Mouse (Mus musculus) kidney, embryonic 14.5 days (tissue): Measurements from ENCODE around the gene Btbd2. TPM values are rescaled to one million over a fixed set of nuclear protein-coding genes. Genes with fewer than 3 reads are reported as not detected.

ENCODE experiments used
- ATAC-seq: fragments of 200-750 bp; cut with Nextera tagmentation; 2 replicates; pipeline ENCODE4 v1.8.0; 2017; ENCODE audit warnings: moderate number of reproducible peaks, mild to moderate bottlenecking, moderate TSS enrichment, moderate library complexity; ENCODE audit not compliant: low FRiP score, low TSS enrichment
- H3K27ac ChIP-seq: fragments of 300-500 bp; sonication (generic); 2 replicates; pipeline ENCODE4 v1.5.1; 2014; ENCODE audit warnings: low read depth, mild to moderate bottlenecking, low read length, moderate library complexity, mixed read lengths
- H3K27me3 ChIP-seq: fragments of 300-500 bp; sonication (generic); 2 replicates; pipeline ENCODE4 v1.6.1; 2014; ENCODE audit warnings: mild to moderate bottlenecking, low read length; ENCODE audit not compliant: control insufficient read depth, insufficient read depth
- H3K36me3 ChIP-seq: fragments of 300-500 bp; sonication (generic); 2 replicates; pipeline ENCODE4 v1.6.1; 2014; ENCODE audit warnings: low read length, mixed read lengths; ENCODE audit not compliant: control insufficient read depth, insufficient read depth
- H3K4me1 ChIP-seq: fragments of 300-500 bp; sonication (generic); 2 replicates; pipeline ENCODE4 v1.6.1; 2014; ENCODE audit warnings: low read length, mixed read lengths; ENCODE audit not compliant: control insufficient read depth, insufficient read depth
- H3K4me2 ChIP-seq: fragments of 300-500 bp; sonication (generic); replicated peaks from 2 replicates; pipeline ENCODE4 v1.6.1; 2014; ENCODE audit warnings: low read depth, mild to moderate bottlenecking, low read length
- H3K4me3 ChIP-seq: fragments of 300-500 bp; sonication (generic); 2 replicates; pipeline ENCODE4 v1.5.1; 2014; ENCODE audit warnings: mild to moderate bottlenecking, low read length
- H3K9ac ChIP-seq: fragments of 300-500 bp; sonication (generic); 2 replicates; pipeline ENCODE4 v1.6.1; 2014; ENCODE audit warnings: low read depth, mild to moderate bottlenecking, low read length, moderate library complexity
- H3K9me3 ChIP-seq: fragments of 300-500 bp; sonication (generic); 2 replicates; pipeline ENCODE4 v1.6.1; 2016; ENCODE audit warnings: low read length; ENCODE audit not compliant: control insufficient read depth
- WGBS: fragments of 180-500 bp; shearing (Covaris S2); extraction: QIAGEN DNeasy Blood & Tissue Kit; methylation state at CpG from one replicate; pipeline ENCODE4 v1.1.7; 2014; 5-methylcytosine and 5-hydroxymethylcytosine counted together
- polyA plus RNA-seq: library from polyadenylated mRNA; unstranded; fragments of >200 nt; fragmentation: Nextera tagmentation; extraction: Ambion mirVana; gene quantifications from 2 replicates; pipeline ENCODE4 v1.2.1, GENCODE M21; 2014

Btbd2 gene
- polyA plus RNA-seq, 1 experiment from 2014 or later, result 80.2 TPM

GRCm38 (mm10) chr10:80674851-80675404 is 18.1 kb upstream of the Btbd2 start:
- Histone ChIP-seq H3K9ac (peak overlapping the region; percentile 98), H3K27ac (peak overlapping the region; percentile 67; the same call in 1 of the 2 replicates), H3K4me2 (peak overlapping the region; percentile 67), H3K4me3 (peak overlapping the region; percentile 99), H3K36me3 (peaks cover 39% of the 10 kb centered on the region), H3K4me1 (peaks cover 55% of the 10 kb centered on the region), H3K9me3 (no peaks in the 10 kb centered on the region), H3K27me3 (no peaks in the 10 kb centered on the region)
- ATAC-seq, result no peak
- 21% methylated on average over 6 of the region's 6 CpGs for WGBS

- Histone ChIP-seq H3K9me3 (no peaks in the 10 kb centered on the region), H3K27ac (no peak overlapping the region), H3K9ac (peak overlapping the region; percentile 98), H3K4me1 (peaks cover 48% of the 10 kb centered on the region), H3K4me2 (peak overlapping the region; percentile 67), H3K4me3 (peak overlapping the region; percentile 99), H3K36me3 (peaks cover 46% of the 10 kb centered on the region), H3K27me3 (no peaks in the 10 kb centered on the region)
- ATAC-seq, result no peak
- WGBS, result 58% methylated on average over 5 of the region's 5 CpGs
Observed at GRCm38 (mm10) chr10:80674161-80674711, 17.4 kb upstream of the Btbd2 start.

DNA sequence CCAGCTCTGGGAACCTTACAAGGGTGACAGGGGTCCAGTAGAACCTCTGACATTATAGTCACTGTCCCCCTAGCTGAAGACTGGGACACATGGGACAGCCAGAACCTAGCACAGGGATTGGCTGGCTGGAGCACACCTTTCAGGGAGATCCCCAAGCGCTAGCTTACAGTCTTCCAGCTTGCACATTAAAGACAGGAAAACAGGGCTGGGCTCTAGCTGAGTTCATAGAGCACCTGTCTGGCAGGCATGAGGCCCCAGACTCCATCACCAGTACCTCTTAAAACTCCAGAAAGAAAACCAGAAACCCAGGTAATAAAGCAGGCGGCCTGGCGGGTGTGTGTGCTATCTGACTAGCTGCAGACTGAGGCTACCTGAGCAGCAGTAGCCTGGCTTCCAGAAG is 16.8 kb upstream of the Btbd2 start:
- H3K4me2 ChIP-seq, result peak overlapping the region; percentile 67
- peaks cover 43% of the 10 kb centered on the region for H3K4me1 ChIP-seq
- no peak overlapping the region for H3K27ac ChIP-seq
- H3K4me3 ChIP-seq, result peak overlapping the region; percentile 99; the same call in 1 of the 2 replicates
- no peaks in the 10 kb centered on the region for H3K9me3 ChIP-seq
- ATAC-seq, result no peak
- peaks cover 52% of the 10 kb centered on the region for H3K36me3 ChIP-seq
- no peaks in the 10 kb centered on the region for H3K27me3 ChIP-seq
- peak overlapping the region; percentile 98; the same call in 1 of the 2 replicates for H3K9ac ChIP-seq
- WGBS, result 86% methylated on average over 3 of the region's 3 CpGs

DNA sequence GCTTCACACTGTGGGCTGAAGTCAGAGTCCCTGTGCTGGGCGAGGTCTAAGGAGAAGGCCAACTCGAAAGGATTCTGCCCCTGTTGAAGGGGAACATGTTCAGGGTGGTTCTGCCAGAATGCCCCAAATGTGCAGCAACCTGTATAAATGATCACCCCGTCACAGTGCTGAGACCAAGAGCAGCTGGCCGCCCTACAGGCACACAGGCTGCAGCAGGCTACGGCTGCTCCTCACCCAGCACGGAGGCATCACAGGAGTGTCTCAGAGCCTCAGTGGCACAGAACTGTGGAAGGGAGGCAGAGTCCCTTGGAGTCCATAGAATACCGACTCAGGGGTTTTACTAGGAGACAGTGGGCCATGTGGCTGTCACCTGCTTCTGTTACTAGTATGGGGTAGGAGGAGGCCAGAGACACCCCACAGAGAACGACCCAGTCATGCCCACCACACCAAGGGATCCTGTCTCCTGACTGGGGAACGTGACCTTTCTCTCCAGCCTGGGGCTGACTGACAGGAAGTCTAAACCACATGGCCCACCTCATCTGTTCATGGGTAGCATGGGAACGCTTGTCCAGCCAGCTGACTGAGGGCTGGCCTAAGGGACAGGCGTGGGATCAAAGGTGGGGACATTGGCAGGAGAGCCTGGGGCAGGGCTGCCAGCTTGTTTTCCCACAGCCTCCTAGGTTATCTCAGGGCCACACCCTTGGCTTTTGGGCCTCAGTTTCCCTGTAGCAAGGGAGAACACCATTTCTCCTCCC is 15.2 kb upstream of the Btbd2 start:
- Histone ChIP-seq H3K4me1 (peaks cover 27% of the 10 kb centered on the region), H3K4me3 (no peak overlapping the region), H3K9me3 (no peaks in the 10 kb centered on the region), H3K27ac (no peak overlapping the region), H3K27me3 (no peaks in the 10 kb centered on the region), H3K4me2 (no peak overlapping the region), H3K36me3 (peaks cover 68% of the 10 kb centered on the region), H3K9ac (no peak overlapping the region)
- ATAC-seq, result no peak
- 81% methylated on average over 11 of the region's 11 CpGs for WGBS

DNA sequence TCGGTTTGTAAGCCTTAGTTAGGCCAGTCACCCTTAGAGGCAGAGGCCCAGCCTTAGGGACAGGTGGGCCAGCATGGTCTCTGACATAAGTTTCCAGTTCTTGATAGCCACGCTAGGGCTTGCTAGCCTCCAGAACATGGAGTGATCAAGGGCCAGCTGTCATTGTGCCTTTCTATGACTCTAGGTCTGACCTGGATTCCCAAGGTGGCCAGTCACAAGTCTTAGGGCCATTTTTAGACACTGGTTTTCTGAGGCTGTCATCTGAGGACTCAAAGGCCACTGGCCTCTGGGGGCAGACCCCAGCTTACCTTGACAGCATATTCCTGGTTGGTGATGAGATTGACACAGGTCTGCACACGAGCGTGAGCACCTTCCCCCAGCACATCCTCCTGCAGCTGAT is 14.4 kb upstream of the Btbd2 start:
- no peaks in the 10 kb centered on the region for H3K27me3 ChIP-seq

GRCm38 (mm10) chr10:80670531-80670930 is 13.7 kb upstream of the Btbd2 start:
- ATAC-seq, result no peak
- no peak overlapping the region for H3K4me3 ChIP-seq
- no peaks in the 10 kb centered on the region for H3K9me3 ChIP-seq
- no peak overlapping the region for H3K4me2 ChIP-seq
- no peaks in the 10 kb centered on the region for H3K27me3 ChIP-seq
- WGBS, result 89% methylated on average over 2 of the region's 2 CpGs
- no peak overlapping the region for H3K9ac ChIP-seq
- H3K36me3 ChIP-seq, result peaks cover 81% of the 10 kb centered on the region
- peaks cover 34% of the 10 kb centered on the region for H3K4me1 ChIP-seq
- H3K27ac ChIP-seq, result no peak overlapping the region

More for the DNA sequence above, 14.4 kb upstream of the Btbd2 start:
- Histone ChIP-seq H3K4me3 (no peak overlapping the region), H3K9ac (no peak overlapping the region), H3K36me3 (peaks cover 76% of the 10 kb centered on the region), H3K4me2 (no peak overlapping the region), H3K27ac (no peak overlapping the region), H3K4me1 (peaks cover 26% of the 10 kb centered on the region), H3K9me3 (no peaks in the 10 kb centered on the region)
- 87% methylated on average over 4 of the region's 4 CpGs for WGBS
- no peak for ATAC-seq

DNA sequence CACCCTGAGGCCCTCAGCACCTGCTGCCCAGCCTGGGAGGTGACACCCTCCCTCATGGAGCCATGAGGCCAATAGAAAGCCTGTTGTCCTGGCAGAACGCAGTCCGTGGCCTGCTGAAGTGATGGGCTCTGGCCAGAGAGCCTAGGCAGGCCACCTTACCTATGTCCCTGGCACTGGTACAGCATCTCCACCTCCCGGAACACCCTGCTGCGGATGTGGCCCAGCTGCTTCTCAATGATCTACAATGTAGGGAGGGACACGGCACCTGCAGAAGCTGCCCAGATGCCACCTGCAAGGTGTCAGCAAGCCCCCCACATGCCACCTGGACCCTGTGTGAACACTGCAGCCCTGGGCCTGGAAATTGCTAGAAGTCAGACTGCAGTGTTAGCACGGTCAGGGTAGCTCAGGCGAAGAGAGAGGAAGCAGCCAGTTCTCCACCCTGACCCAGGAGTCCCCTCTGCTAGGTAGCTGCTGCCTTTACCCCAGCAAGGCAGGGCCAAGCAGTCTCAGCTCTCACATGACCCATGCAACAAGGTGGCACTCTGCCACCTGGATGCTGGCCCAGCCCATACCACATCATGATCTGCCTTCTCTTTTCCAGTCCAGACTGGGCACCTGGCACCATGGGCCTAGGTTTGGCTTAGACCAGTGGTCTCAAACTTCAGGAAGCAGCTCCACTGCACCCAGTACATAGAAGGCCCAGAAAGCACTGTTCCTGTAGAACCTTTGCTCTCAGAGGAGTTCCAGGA is 13.0 kb upstream of the Btbd2 start:
- no peaks in the 10 kb centered on the region for H3K27me3 ChIP-seq
- 98% methylated on average over 7 of the region's 7 CpGs for WGBS
- H3K4me2 ChIP-seq, result no peak overlapping the region
- H3K27ac ChIP-seq, result no peak overlapping the region
- ATAC-seq, result no peak
- H3K4me3 ChIP-seq, result no peak overlapping the region
- peaks cover 81% of the 10 kb centered on the region for H3K36me3 ChIP-seq
- H3K9ac ChIP-seq, result no peak overlapping the region
- peaks cover 37% of the 10 kb centered on the region for H3K4me1 ChIP-seq
- no peaks in the 10 kb centered on the region for H3K9me3 ChIP-seq

DNA sequence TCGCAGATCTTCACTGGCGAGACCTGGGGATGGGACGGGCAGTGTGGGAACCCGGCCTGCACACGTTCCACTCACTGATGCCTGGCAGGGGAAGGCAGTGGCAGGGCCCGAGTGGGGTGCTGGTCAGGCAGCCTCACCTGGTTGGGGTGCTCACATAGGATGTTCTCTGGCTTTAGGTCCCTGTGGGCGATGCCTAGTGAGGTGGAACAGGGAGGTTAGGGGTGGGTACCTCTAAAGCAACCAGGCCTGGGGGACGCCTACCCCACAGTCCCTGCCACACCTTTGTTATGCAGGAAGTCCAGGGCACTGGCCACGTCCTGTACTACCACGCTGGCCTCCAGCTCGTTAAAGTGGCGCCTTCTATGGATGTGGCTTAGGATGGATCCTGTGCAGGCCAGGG is 12.1 kb upstream of the Btbd2 start:
- H3K9me3 ChIP-seq, result no peaks in the 10 kb centered on the region
- no peak overlapping the region for H3K27ac ChIP-seq
- H3K4me3 ChIP-seq, result no peak overlapping the region
- no peak overlapping the region for H3K9ac ChIP-seq
- peaks cover 37% of the 10 kb centered on the region for H3K4me1 ChIP-seq
- H3K27me3 ChIP-seq, result no peaks in the 10 kb centered on the region
- 89% methylated on average over 12 of the region's 12 CpGs for WGBS
- ATAC-seq, result no peak
- H3K4me2 ChIP-seq, result no peak overlapping the region
- H3K36me3 ChIP-seq, result peaks cover 80% of the 10 kb centered on the region
